Mouse (Mus musculus): ENCODE results near the gene Pip4k2c.

DNA sequence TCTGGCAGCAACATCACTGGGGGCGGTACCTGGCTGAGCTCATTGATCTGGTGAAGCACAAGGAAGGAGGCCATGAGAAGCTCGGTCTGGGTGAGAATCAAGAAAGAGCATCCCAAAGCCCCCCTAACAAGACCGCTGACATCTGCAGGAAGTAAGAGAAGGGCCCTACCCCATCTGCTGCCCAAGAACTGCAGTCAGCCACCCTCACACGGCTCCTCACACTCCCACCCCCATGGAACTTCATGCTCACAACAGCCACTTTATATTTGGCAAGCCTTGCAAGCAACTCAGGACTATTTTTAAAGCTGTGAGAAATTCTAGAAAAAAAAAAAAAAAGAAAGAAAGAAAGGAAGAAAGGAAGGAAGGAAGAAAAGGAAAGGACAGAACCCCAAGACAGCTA lies 2.5 kb downstream of the Pip4k2c start:
- TF ChIP-seq MAX (IDR thresholded peaks at IDR 0.05; ENCODE audit: low read depth), result no peak
- TF ChIP-seq E2F4 (IDR thresholded peaks at IDR 0.05; ENCODE audit: insufficient read depth), result no peak
